Mouse (Mus musculus) retina, postnatal 1 day (tissue): ENCODE measurements around the gene Atp5d.

Experiments used
- DNase-seq: peaks from one replicate; pipeline ENCODE4 v3.0.0-alpha.2; 2012

Atp5d gene

GRCm38 (mm10) chr10:80141786-80142529 lies 3.5 kb downstream of the Atp5d start:
- DNase-seq, result peak; percentile 100

- no peak for DNase-seq
These were observed 4.1 kb downstream of the Atp5d start for GRCm38 (mm10) chr10:80142530-80142925.

GRCm38 (mm10) chr10:80143664-80144063 lies 5.2 kb downstream of the Atp5d start:
- DNase-seq, result no peak

GRCm38 (mm10) chr10:80144159-80144558 lies 5.7 kb downstream of the Atp5d start:
- DNase-seq, result no peak

GRCm38 (mm10) chr10:80144864-80145838 lies 6.7 kb downstream of the Atp5d start:
- DNase-seq, result peak; percentile 84

GRCm38 (mm10) chr10:80145896-80146295 lies 7.5 kb downstream of the Atp5d start:
- DNase-seq, result no peak

GRCm38 (mm10) chr10:80146568-80147011 lies 8.2 kb downstream of the Atp5d start:
- no peak for DNase-seq

GRCm38 (mm10) chr10:80147146-80147718 lies 8.8 kb downstream of the Atp5d start:
- no peak for DNase-seq

- peak; percentile 79 for DNase-seq
These were observed 9.5 kb downstream of the Atp5d start, which contains the start of gene Midn for GRCm38 (mm10) chr10:80147719-80148601. Gene Midn (plus strand): TSS chr10:80148272.

GRCm38 (mm10) chr10:80148610-80149290 lies 10.3 kb downstream of the Atp5d start:
- DNase-seq, result peak; percentile 95

GRCm38 (mm10) chr10:80149291-80150225 lies 11.1 kb downstream of the Atp5d start:
- DNase-seq, result peak; percentile 99

- DNase-seq, result peak; percentile 91
These were observed 12.1 kb downstream of the Atp5d start for GRCm38 (mm10) chr10:80150226-80151210.

GRCm38 (mm10) chr10:80151211-80152034 lies 13.0 kb downstream of the Atp5d start:
- peak; percentile 77 for DNase-seq

GRCm38 (mm10) chr10:80152071-80152872 lies 13.8 kb downstream of the Atp5d start:
- peak; percentile 72 for DNase-seq

- peak; percentile 48 for DNase-seq
These were observed 14.4 kb downstream of the Atp5d start for GRCm38 (mm10) chr10:80152873-80153260.

GRCm38 (mm10) chr10:80153713-80154112 lies 15.3 kb downstream of the Atp5d start:
- no peak for DNase-seq

GRCm38 (mm10) chr10:80154384-80154783 lies 16.0 kb downstream of the Atp5d start:
- no peak for DNase-seq
